Mouse (Mus musculus): ENCODE results near the gene Grin1. TPM values are rescaled to one million over a fixed set of nuclear protein-coding genes. Genes with fewer than 3 reads are reported as not detected.

Gene Grin1
- polyA plus RNA-seq, 1 experiment from 2014 or later: 0.25 TPM

GRCm38 (mm10) chr2:25349499-25349898 is 30.5 kb upstream of the Grin1 start:
- Histone ChIP-seq H3K4me3 (no peak overlapping the region), H3K4me2 (no peak overlapping the region), H3K9ac (no peak overlapping the region), H3K27me3 (no peaks in the 10 kb centered on the region), H3K27ac (no peak overlapping the region), H3K4me1 (replicated peaks) (no peaks in the 10 kb centered on the region), H3K36me3 (peaks cover 77% of the 10 kb centered on the region), H3K9me3 (replicated peaks) (no peaks in the 10 kb centered on the region)
- 88% methylated on average over 4 of the region's 4 CpGs for WGBS
- ATAC-seq (replicated peaks; ENCODE audit: insufficient number of reproducible peaks, insufficient read depth, low FRiP score, low read depth): no peak

DNA sequence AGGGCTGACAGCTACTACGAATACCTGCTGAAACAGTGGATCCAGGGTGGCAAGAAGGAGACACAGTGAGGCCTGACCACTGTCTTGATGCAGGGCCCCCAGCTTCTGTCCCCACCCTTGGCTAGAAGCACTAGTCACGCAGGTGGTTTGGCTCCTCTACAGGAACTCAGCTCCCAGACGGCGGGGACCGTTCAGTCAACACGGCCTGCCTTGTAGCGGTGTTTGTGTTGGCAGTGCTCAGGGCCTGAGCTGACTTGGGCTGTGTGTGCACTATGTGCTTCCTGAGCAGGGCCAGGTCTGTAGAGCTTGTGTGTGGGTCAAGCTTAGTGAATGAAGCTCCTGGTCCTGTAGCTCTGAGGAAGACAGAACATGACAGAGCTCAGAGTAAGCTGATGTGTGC is 29.2 kb upstream of the Grin1 start:
- no peaks in the 10 kb centered on the region for H3K4me1 ChIP-seq (replicated peaks)
- no peak; the same call in 1 of the 2 replicates for ATAC-seq (replicated peaks; ENCODE audit: insufficient number of reproducible peaks, insufficient read depth, low FRiP score, low read depth)
- no peak overlapping the region for H3K27ac ChIP-seq
- H3K9ac ChIP-seq: no peak overlapping the region
- H3K4me3 ChIP-seq: no peak overlapping the region
- no peaks in the 10 kb centered on the region for H3K27me3 ChIP-seq
- H3K9me3 ChIP-seq (replicated peaks): no peaks in the 10 kb centered on the region
- H3K36me3 ChIP-seq: peaks cover 90% of the 10 kb centered on the region
- no peak overlapping the region for H3K4me2 ChIP-seq
- 86% methylated on average over 7 of the region's 7 CpGs for WGBS

DNA sequence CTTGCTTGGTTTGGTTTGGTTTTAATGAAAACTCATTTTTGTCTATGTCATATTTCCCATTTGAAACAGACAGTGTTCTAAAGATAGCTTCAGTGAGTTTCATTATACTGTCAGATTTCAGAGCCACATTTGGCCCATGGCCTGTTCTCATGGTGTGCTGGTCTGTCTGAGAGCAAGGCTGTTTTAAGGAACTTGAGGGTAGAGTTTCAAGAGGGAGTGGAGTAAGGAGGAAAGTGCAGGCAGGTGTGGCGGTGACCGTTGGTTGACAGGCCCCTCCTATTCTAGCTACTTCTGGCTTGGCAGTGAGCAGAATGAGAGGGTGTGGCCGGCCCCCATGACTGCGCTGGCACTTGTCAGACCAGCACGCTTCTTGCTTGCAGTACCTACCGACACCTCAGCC is 19.3 kb upstream of the Grin1 start:
- no peak for ATAC-seq (replicated peaks; ENCODE audit: insufficient number of reproducible peaks, insufficient read depth, low FRiP score, low read depth)
- Histone ChIP-seq H3K9ac (no peak overlapping the region), H3K27ac (no peak overlapping the region), H3K36me3 (peaks cover 77% of the 10 kb centered on the region), H3K4me2 (no peak overlapping the region), H3K4me1 (replicated peaks) (peaks cover 14% of the 10 kb centered on the region), H3K4me3 (no peak overlapping the region), H3K27me3 (no peaks in the 10 kb centered on the region), H3K9me3 (replicated peaks) (no peaks in the 10 kb centered on the region)
- WGBS: 92% methylated on average over 6 of the region's 6 CpGs

- Histone ChIP-seq H3K4me2 (peak overlapping the region; percentile 81), H3K9me3 (replicated peaks) (no peaks in the 10 kb centered on the region), H3K9ac (peak overlapping the region; percentile 74; the same call in 1 of the 2 replicates), H3K4me1 (replicated peaks) (peaks cover 23% of the 10 kb centered on the region), H3K27ac (no peak overlapping the region), H3K27me3 (no peaks in the 10 kb centered on the region), H3K36me3 (peaks cover 43% of the 10 kb centered on the region), H3K4me3 (peak overlapping the region; percentile 69)
- 79% methylated on average over 2 of the region's 2 CpGs for WGBS
- ATAC-seq (replicated peaks; ENCODE audit: insufficient number of reproducible peaks, insufficient read depth, low FRiP score, low read depth): no peak
These were observed 14.6 kb upstream of the Grin1 start for GRCm38 (mm10) chr2:25333569-25333968.

- WGBS: under 1% methylated on average over 78 of the region's 78 CpGs
- Histone ChIP-seq H3K27ac (peak within 1 kb of the TSS; percentile 85), H3K4me3 (peak within 1 kb of the TSS; percentile 69), H3K4me1 (replicated peaks) (peaks cover 23% of the 10 kb centered on the region), H3K4me2 (peak within 1 kb of the TSS; percentile 81), H3K27me3 (no peaks in the 10 kb centered on the region), H3K9me3 (replicated peaks) (no peaks in the 10 kb centered on the region), H3K36me3 (peaks cover 33% of the 10 kb centered on the region), H3K9ac (peak within 1 kb of the TSS; percentile 75)
- ATAC-seq (replicated peaks; ENCODE audit: insufficient number of reproducible peaks, insufficient read depth, low FRiP score, low read depth): peak; percentile 100
These were observed 13.5 kb upstream of the Grin1 start, which contains the start of gene Man1b1 for GRCm38 (mm10) chr2:25332286-25333160. Gene Man1b1 (plus strand): TSS chr2:25332338.

DNA sequence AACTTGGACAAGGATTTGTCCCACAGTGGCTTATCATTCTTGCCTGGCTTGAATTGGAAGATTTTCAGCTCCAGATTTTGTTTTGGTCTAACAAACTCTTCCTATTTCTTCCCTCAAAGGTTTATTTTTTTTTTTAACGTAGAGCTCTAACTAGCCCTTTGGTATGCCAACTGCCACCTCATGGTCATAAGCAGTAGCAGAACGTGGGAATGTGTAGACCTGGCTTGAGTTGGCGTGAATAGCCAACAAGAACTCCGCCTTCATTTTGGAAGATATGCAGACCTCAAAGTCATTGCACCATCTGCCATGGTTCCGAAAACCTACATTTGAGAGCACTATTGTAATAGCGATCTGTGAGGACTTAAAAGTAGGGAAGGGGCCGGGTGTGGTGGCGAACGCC is 12.5 kb upstream of the Grin1 start:
- Histone ChIP-seq H3K4me3 (peak overlapping the region; percentile 69), H3K27ac (no peak overlapping the region), H3K4me1 (replicated peaks) (peaks cover 23% of the 10 kb centered on the region), H3K36me3 (peaks cover 23% of the 10 kb centered on the region), H3K9ac (peak overlapping the region; percentile 75), H3K4me2 (peak overlapping the region; percentile 72), H3K9me3 (replicated peaks) (no peaks in the 10 kb centered on the region), H3K27me3 (no peaks in the 10 kb centered on the region)
- no peak for ATAC-seq (replicated peaks; ENCODE audit: insufficient number of reproducible peaks, insufficient read depth, low FRiP score, low read depth)
- WGBS: 50% methylated on average over 9 of the region's 9 CpGs

- no peaks in the 10 kb centered on the region for H3K36me3 ChIP-seq
- H3K27me3 ChIP-seq: no peaks in the 10 kb centered on the region
- no peak for ATAC-seq (replicated peaks; ENCODE audit: insufficient number of reproducible peaks, insufficient read depth, low FRiP score, low read depth)
- H3K9me3 ChIP-seq (replicated peaks): no peaks in the 10 kb centered on the region
- no peak overlapping the region for H3K4me2 ChIP-seq
- H3K9ac ChIP-seq: no peak overlapping the region
- no peak overlapping the region for H3K4me3 ChIP-seq
- no peak overlapping the region for H3K27ac ChIP-seq
- 35% methylated on average over 7 of the region's 7 CpGs for WGBS
- peaks cover 11% of the 10 kb centered on the region for H3K4me1 ChIP-seq (replicated peaks)
These were observed 9.5 kb upstream of the Grin1 start for GRCm38 (mm10) chr2:25328440-25328839.

- no peak overlapping the region for H3K4me3 ChIP-seq
- H3K9ac ChIP-seq: no peak overlapping the region
- H3K27me3 ChIP-seq: peaks cover 11% of the 10 kb centered on the region
- no peaks in the 10 kb centered on the region for H3K4me1 ChIP-seq (replicated peaks)
- 70% methylated on average over 2 of the region's 2 CpGs for WGBS
- no peaks in the 10 kb centered on the region for H3K36me3 ChIP-seq
- ATAC-seq (replicated peaks; ENCODE audit: insufficient number of reproducible peaks, insufficient read depth, low FRiP score, low read depth): no peak
- H3K27ac ChIP-seq: no peak overlapping the region
- H3K4me2 ChIP-seq: no peak overlapping the region
- H3K9me3 ChIP-seq (replicated peaks): no peaks in the 10 kb centered on the region
These were observed 7.0 kb upstream of the Grin1 start for GRCm38 (mm10) chr2:25326036-25326435.

DNA sequence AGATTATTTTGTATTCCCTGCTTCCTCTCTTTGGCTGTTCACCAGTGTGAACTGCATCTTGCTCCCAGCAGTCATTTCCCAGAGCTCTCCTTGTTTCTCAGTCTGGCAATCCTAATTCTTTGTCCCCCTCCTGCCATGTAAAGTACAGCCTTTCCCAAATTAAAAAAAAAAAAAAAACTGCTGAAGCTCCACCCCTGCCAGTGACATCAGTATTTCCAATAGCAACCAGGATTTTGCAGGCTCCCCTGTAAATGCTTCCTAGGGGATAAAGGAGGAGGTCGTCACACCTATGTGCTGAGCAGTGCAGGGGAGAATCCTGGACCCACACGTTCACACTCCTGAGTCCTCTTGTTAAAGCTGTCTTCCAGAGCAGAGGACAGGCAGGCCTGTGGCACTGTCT is 1.1 kb upstream of the Grin1 start:
- Histone ChIP-seq H3K9me3 (replicated peaks) (no peaks in the 10 kb centered on the region), H3K36me3 (no peaks in the 10 kb centered on the region), H3K4me1 (replicated peaks) (peaks cover 8% of the 10 kb centered on the region), H3K27me3 (peaks cover 65% of the 10 kb centered on the region), H3K27ac (no peak overlapping the region), H3K4me3 (no peak overlapping the region), H3K4me2 (no peak overlapping the region), H3K9ac (no peak overlapping the region)
- no peak for ATAC-seq (replicated peaks; ENCODE audit: insufficient number of reproducible peaks, insufficient read depth, low FRiP score, low read depth)
- WGBS: 37% methylated on average over 2 of the region's 2 CpGs

GRCm38 (mm10) chr2:25318119-25318966 is 644 bp downstream of the Grin1 start:
- H3K27ac ChIP-seq: no peak overlapping the region
- no peak; the same call in 1 of the 2 replicates for ATAC-seq (replicated peaks; ENCODE audit: insufficient number of reproducible peaks, insufficient read depth, low FRiP score, low read depth)
- H3K4me3 ChIP-seq: peak overlapping the region; percentile 34
- no peaks in the 10 kb centered on the region for H3K36me3 ChIP-seq
- WGBS: 4% methylated on average over 31 of the region's 31 CpGs
- H3K4me2 ChIP-seq: peak overlapping the region; percentile 62
- peaks cover 79% of the 10 kb centered on the region for H3K27me3 ChIP-seq
- no peaks in the 10 kb centered on the region for H3K9me3 ChIP-seq (replicated peaks)
- H3K9ac ChIP-seq: no peak overlapping the region
- H3K4me1 ChIP-seq (replicated peaks): peaks cover 8% of the 10 kb centered on the region

GRCm38 (mm10) chr2:25311491-25311891 is 7.5 kb downstream of the Grin1 start:
- H3K27ac ChIP-seq: no peak overlapping the region
- WGBS: 4% methylated on average over 11 of the region's 11 CpGs
- no peaks in the 10 kb centered on the region for H3K36me3 ChIP-seq
- no peaks in the 10 kb centered on the region for H3K9me3 ChIP-seq (replicated peaks)
- H3K4me1 ChIP-seq (replicated peaks): no peaks in the 10 kb centered on the region
- H3K4me2 ChIP-seq: no peak overlapping the region
- peaks cover 89% of the 10 kb centered on the region for H3K27me3 ChIP-seq
- no peak overlapping the region for H3K9ac ChIP-seq
- ATAC-seq (replicated peaks; ENCODE audit: insufficient number of reproducible peaks, insufficient read depth, low FRiP score, low read depth): no peak
- H3K4me3 ChIP-seq: no peak overlapping the region

All from heart, embryonic 15.5 days (tissue).